Mouse (Mus musculus) stomach, postnatal 0 days (tissue): ENCODE results near the gene Unc13b. TPM values are rescaled to one million over a fixed set of nuclear protein-coding genes. Genes with fewer than 3 reads are reported as not detected.

Source experiments
- ATAC-seq: fragments of 200-750 bp; cut with Nextera tagmentation; 2 replicates; pipeline ENCODE4 v1.8.0; 2017; ENCODE audit not compliant: low FRiP score, low TSS enrichment
- DNase-seq: peaks from one replicate; pipeline ENCODE4 v3.0.0-alpha.2; 2016; ENCODE audit warnings: low spot score
- H3K27ac ChIP-seq: fragments of 300-500 bp; sonication (generic); replicated peaks from 2 replicates; pipeline ENCODE4 v1.5.1; 2014; ENCODE audit warnings: mild to moderate bottlenecking, control low read depth
- H3K27me3 ChIP-seq: fragments of 300-500 bp; sonication (generic); 2 replicates; pipeline ENCODE4 v1.6.1; 2014; ENCODE audit warnings: low read length; ENCODE audit not compliant: control insufficient read depth, insufficient read depth
- H3K36me3 ChIP-seq: fragments of 300-500 bp; sonication (generic); 2 replicates; pipeline ENCODE4 v1.6.1; 2014; ENCODE audit warnings: low read length, mixed read lengths; ENCODE audit not compliant: control insufficient read depth, insufficient read depth
- H3K4me1 ChIP-seq: fragments of 300-500 bp; sonication (generic); replicated peaks from 2 replicates; pipeline ENCODE4 v1.6.1; 2014; ENCODE audit warnings: antibody characterized with exemption; ENCODE audit not compliant: control insufficient read depth, insufficient read depth
- H3K4me2 ChIP-seq: fragments of 300-500 bp; sonication (generic); replicated peaks from 2 replicates; pipeline ENCODE4 v1.6.1; 2014; ENCODE audit warnings: low read depth, mild to moderate bottlenecking, control low read depth, moderate library complexity
- H3K4me3 ChIP-seq: fragments of 300-500 bp; sonication (generic); 2 replicates; pipeline ENCODE4 v1.5.1; 2014; ENCODE audit warnings: low read depth, low read length, control low read depth
- H3K9ac ChIP-seq: fragments of 300-500 bp; sonication (generic); 2 replicates; pipeline ENCODE4 v1.6.1; 2014; ENCODE audit warnings: mild to moderate bottlenecking, low read length, control low read depth, mixed read lengths
- H3K9me3 ChIP-seq: fragments of 300-500 bp; sonication (generic); 2 replicates; pipeline ENCODE4 v1.6.1; 2016; ENCODE audit warnings: low read length; ENCODE audit not compliant: control insufficient read depth
- CTCF ChIP-seq: IDR thresholded peaks from 2 replicates; pipeline ENCODE4 v1.5.1; 2016; ENCODE audit warnings: antibody characterized with exemption, low read depth, mild to moderate bottlenecking, moderate library complexity
- EP300 ChIP-seq: optimal IDR thresholded peaks from 2 replicates; pipeline ENCODE3; 2016; ENCODE audit warnings: antibody characterized with exemption
- WGBS: fragments of 180-500 bp; shearing (Covaris S2); extraction: QIAGEN DNeasy Blood & Tissue Kit; methylation state at CpG from one replicate; pipeline ENCODE4 v1.1.7; 2014; 5-methylcytosine and 5-hydroxymethylcytosine counted together
- polyA plus RNA-seq: library from polyadenylated mRNA; unstranded; fragments of >200 nt; fragmentation: Nextera tagmentation; extraction: Ambion mirVana; gene quantifications from 2 replicates; pipeline ENCODE4 v1.2.1, GENCODE M21; 2015

The Unc13b gene
- polyA plus RNA-seq, 1 experiment from 2014 or later = 3.2 TPM

- Histone ChIP-seq H3K9me3 (no peaks in the 10 kb centered on the region), H3K36me3 (no peaks in the 10 kb centered on the region), H3K9ac (no peak overlapping the region), H3K4me3 (no peak overlapping the region), H3K27me3 (no peaks in the 10 kb centered on the region), H3K4me1 (no peaks in the 10 kb centered on the region), H3K27ac (no peak overlapping the region), H3K4me2 (no peak overlapping the region)
- DNase-seq = no peak
- no peak for ATAC-seq
- WGBS = 86% methylated on average over 4 of the region's 4 CpGs
- TF ChIP-seq CTCF = no peak
- no peak for TF ChIP-seq EP300
These were observed 199.8 kb downstream of the Unc13b start for GRCm38 (mm10) chr4:43258556-43258955.

- Histone ChIP-seq H3K9me3 (no peaks in the 10 kb centered on the region), H3K4me1 (no peaks in the 10 kb centered on the region), H3K4me2 (no peak overlapping the region), H3K36me3 (no peaks in the 10 kb centered on the region), H3K27me3 (no peaks in the 10 kb centered on the region), H3K27ac (no peak overlapping the region), H3K9ac (no peak overlapping the region), H3K4me3 (no peak overlapping the region)
- 51% methylated on average over 3 of the region's 3 CpGs for WGBS
- no peak for TF ChIP-seq CTCF
- no peak for TF ChIP-seq EP300
- ATAC-seq = no peak
- no peak for DNase-seq
These were observed 200.7 kb downstream of the Unc13b start for GRCm38 (mm10) chr4:43259435-43259834.

DNA sequence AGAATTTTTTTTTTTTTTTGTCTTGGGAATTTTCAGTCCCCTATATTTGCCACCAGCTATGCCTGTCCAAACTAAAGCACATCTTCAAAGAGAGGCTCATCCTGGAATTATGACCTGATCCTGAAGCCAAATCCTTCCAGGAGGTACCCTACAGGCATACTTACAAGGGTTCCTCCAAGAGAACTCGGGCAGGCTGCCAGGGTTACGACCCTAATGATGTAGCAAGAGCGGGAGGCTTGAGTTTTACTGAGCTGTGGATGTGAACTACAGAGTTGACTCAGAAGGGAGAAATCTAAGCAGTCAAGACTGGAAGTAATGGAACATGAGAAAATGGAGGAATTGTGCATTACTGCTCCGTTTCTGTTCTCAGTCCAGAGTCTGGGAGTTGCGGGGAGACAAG is 201.3 kb downstream of the Unc13b start:
- no peaks in the 10 kb centered on the region for H3K27me3 ChIP-seq
- H3K27ac ChIP-seq = no peak overlapping the region
- H3K4me2 ChIP-seq = no peak overlapping the region
- no peaks in the 10 kb centered on the region for H3K4me1 ChIP-seq
- no peak for TF ChIP-seq CTCF
- TF ChIP-seq EP300 = no peak
- no peaks in the 10 kb centered on the region for H3K9me3 ChIP-seq
- ATAC-seq (no peak), DNase-seq (no peak)
- no peaks in the 10 kb centered on the region for H3K36me3 ChIP-seq
- WGBS = 47% methylated on average over 5 of the region's 5 CpGs
- H3K4me3 ChIP-seq = no peak overlapping the region
- no peak overlapping the region for H3K9ac ChIP-seq

GRCm38 (mm10) chr4:43262821-43263220 is 204.1 kb downstream of the Unc13b start:
- DNase-seq = no peak
- ATAC-seq = no peak
- Histone ChIP-seq H3K27me3 (no peaks in the 10 kb centered on the region), H3K36me3 (no peaks in the 10 kb centered on the region), H3K9ac (no peak overlapping the region), H3K4me2 (no peak overlapping the region), H3K9me3 (no peaks in the 10 kb centered on the region), H3K4me1 (no peaks in the 10 kb centered on the region), H3K27ac (no peak overlapping the region), H3K4me3 (no peak overlapping the region)
- WGBS = 88% methylated on average over 6 of the region's 6 CpGs
- TF ChIP-seq EP300 (no peak), CTCF (no peak)

- DNase-seq (no peak), ATAC-seq (no peak)
- H3K4me2 ChIP-seq = no peak overlapping the region
- H3K4me1 ChIP-seq = no peaks in the 10 kb centered on the region
- H3K27ac ChIP-seq = no peak overlapping the region
- H3K9me3 ChIP-seq = no peaks in the 10 kb centered on the region
- WGBS = 41% methylated on average over 2 of the region's 2 CpGs
- no peak overlapping the region for H3K4me3 ChIP-seq
- no peak for TF ChIP-seq CTCF
- TF ChIP-seq EP300 = no peak
- no peaks in the 10 kb centered on the region for H3K36me3 ChIP-seq
- H3K27me3 ChIP-seq = no peaks in the 10 kb centered on the region
- H3K9ac ChIP-seq = no peak overlapping the region
These were observed 207.4 kb downstream of the Unc13b start for GRCm38 (mm10) chr4:43266146-43266545.

GRCm38 (mm10) chr4:43266623-43267322 is 208.0 kb downstream of the Unc13b start, which contains the start of gene Atp8b5:
TSS of gene Atp8b5 (plus strand) at chr4:43267159.
- Histone ChIP-seq H3K9me3 (no peaks in the 10 kb centered on the region), H3K4me2 (peak within 1 kb of the TSS; percentile 53), H3K4me1 (no peaks in the 10 kb centered on the region), H3K9ac (no peak within 1 kb of the TSS), H3K27me3 (no peaks in the 10 kb centered on the region), H3K36me3 (no peaks in the 10 kb centered on the region), H3K4me3 (peak within 1 kb of the TSS; percentile 23; the same call in 1 of the 2 replicates), H3K27ac (no peak within 1 kb of the TSS)
- TF ChIP-seq EP300 (no peak), CTCF (peak; percentile 80)
- DNase-seq = peak; percentile 87
- ATAC-seq = peak; percentile 91
- WGBS = 2% methylated on average over 19 of the region's 19 CpGs
